Mouse (Mus musculus) ES-Bruce4 (cell line): ENCODE results near the gene Pnmt. TPM values are rescaled to one million over a fixed set of nuclear protein-coding genes. Genes with fewer than 3 reads are reported as not detected.
"Not testable (repeated sequence)": the region's sequence is repeated elsewhere in the genome, so short reads cannot be mapped to it uniquely, and the experiment has no call there.

Experiments used
- H3K27ac ChIP-seq: 2 replicates; pipeline ENCODE4 v1.5.1; 2012; ENCODE audit warnings: low read length, inconsistent platforms; ENCODE audit not compliant: insufficient read depth
- H3K27me3 ChIP-seq: 2 replicates; pipeline ENCODE4 v1.6.1; 2012; ENCODE audit warnings: mild to moderate bottlenecking, low read length, inconsistent platforms; ENCODE audit not compliant: control insufficient read depth, poor library complexity, insufficient read depth, severe bottlenecking
- H3K36me3 ChIP-seq: 2 replicates; pipeline ENCODE4 v1.6.1; 2012; ENCODE audit warnings: inconsistent platforms, mild to moderate bottlenecking, low read length, moderate library complexity; ENCODE audit not compliant: control insufficient read depth, poor library complexity, insufficient read depth, severe bottlenecking
- H3K4me1 ChIP-seq: one replicate; pipeline ENCODE4 v1.8.1; 2011; ENCODE audit warnings: low read length; ENCODE audit not compliant: control insufficient read depth, insufficient read depth
- H3K4me3 ChIP-seq: 2 replicates; pipeline ENCODE4 v1.5.1; 2011; ENCODE audit warnings: low read depth, mild to moderate bottlenecking, low read length
- H3K9ac ChIP-seq: 2 replicates; pipeline ENCODE4 v1.6.1; 2012; ENCODE audit warnings: low read depth, mild to moderate bottlenecking, inconsistent platforms; ENCODE audit not compliant: poor library complexity, severe bottlenecking
- H3K9me3 ChIP-seq: replicated peaks from 2 replicates; pipeline ENCODE4 v1.6.1; 2012; ENCODE audit warnings: mild to moderate bottlenecking, low read length, inconsistent platforms; ENCODE audit not compliant: control insufficient read depth, poor library complexity, insufficient read depth, severe bottlenecking
- CTCF ChIP-seq: IDR thresholded peaks from one replicate; pipeline ENCODE4 v1.8.1; 2011; ENCODE audit warnings: low read depth, low read length
- EP300 ChIP-seq: IDR thresholded peaks from 2 replicates; pipeline ENCODE4 v1.6.1; 2011; ENCODE audit warnings: low read depth, low read length; ENCODE audit not compliant: insufficient read depth
- POLR2A ChIP-seq: IDR thresholded peaks from one replicate; pipeline ENCODE4 v1.8.1; 2011; ENCODE audit warnings: low read length; ENCODE audit not compliant: insufficient read depth
- polyA plus RNA-seq: library from polyadenylated mRNA; stranded (reverse); fragments of >200 nt; gene quantifications from 2 replicates; pipeline ENCODE4 v1.2.4, GENCODE M21; 2011; ENCODE audit warnings: low read depth; ENCODE audit not compliant: missing spikeins, insufficient read depth, insufficient read length

Gene Pnmt
- polyA plus RNA-seq, 1 experiment, result not detected

DNA sequence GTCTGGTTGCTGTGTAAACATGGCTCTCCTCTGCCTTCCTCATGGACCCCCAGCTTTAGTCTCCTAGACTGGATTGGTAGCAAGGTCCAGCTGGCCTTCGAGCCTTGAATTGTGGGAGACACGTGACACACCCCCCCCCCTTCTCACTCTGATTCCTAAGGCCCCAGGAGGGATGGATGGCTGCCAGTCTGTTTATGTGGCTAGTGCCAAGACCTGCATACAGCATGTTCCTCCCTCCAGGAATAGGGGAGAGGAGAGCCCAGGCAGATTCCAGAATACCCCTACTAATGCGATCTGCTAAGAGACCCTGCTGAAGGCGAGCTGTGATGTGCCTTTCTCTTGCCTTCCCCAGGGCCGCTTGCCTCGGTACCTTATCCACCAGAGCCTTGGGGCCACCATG is 6.1 kb upstream of the Pnmt start:
- Histone ChIP-seq H3K9me3 (no peaks in the 10 kb centered on the region), H3K27ac (no peak overlapping the region), H3K9ac (no peak overlapping the region), H3K27me3 (no peaks in the 10 kb centered on the region), H3K4me1 (no peaks in the 10 kb centered on the region), H3K4me3 (no peak overlapping the region), H3K36me3 (no peaks in the 10 kb centered on the region; the same call in 1 of the 2 replicates)
- TF ChIP-seq EP300 (no peak), POLR2A (no peak), CTCF (no peak)

DNA sequence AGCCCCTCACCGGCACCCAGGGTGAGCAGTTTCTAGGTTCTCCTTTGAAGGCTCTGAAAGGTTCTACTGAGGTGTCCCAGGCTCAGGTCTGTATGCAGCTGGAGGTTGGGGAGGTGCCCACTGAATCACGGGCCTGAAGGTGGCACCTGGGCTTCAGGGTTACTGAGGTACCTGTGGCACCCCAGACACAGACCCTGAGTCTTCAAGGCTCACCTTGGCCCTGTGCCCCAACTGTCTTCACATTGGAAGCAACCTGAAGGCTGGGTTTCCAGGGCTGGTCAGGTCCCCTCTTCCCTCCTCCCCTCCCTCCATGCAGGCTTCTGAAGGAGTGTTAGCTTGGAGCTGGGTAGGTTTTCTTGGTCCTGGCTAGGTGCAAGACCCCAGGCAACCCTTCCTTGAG is 4.6 kb upstream of the Pnmt start:
- no peaks in the 10 kb centered on the region; the same call in 1 of the 2 replicates for H3K36me3 ChIP-seq
- H3K9ac ChIP-seq, result no peak overlapping the region
- H3K9me3 ChIP-seq, result no peaks in the 10 kb centered on the region
- TF ChIP-seq POLR2A (no peak), CTCF (no peak), EP300 (no peak)
- H3K27me3 ChIP-seq, result no peaks in the 10 kb centered on the region
- no peak overlapping the region for H3K4me3 ChIP-seq
- H3K27ac ChIP-seq, result no peak overlapping the region
- H3K4me1 ChIP-seq, result no peaks in the 10 kb centered on the region

DNA sequence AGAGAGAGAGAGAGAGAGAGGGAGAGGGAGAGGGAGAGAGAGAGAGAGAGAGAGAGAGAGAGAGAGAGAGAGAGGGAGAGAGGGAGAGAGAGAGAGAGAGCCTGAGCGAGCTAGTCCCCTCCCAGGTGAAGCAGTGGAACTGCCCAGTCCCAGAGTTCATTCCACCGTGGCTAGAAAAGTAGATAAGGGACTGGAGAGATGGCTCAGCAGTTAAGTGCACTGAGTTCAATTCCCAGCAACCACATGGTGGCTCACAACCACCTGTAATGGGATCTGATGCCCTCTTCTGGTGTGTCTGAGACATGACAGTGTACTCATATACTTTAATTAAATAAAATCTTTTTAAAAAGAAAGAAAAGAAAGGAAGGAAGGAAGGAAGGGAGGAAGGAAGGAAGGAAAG is 3.8 kb upstream of the Pnmt start:
- not testable (repeated sequence) for H3K27me3 ChIP-seq, H3K4me3 ChIP-seq, H3K4me1 ChIP-seq, H3K9me3 ChIP-seq, H3K27ac ChIP-seq, H3K36me3 ChIP-seq, H3K9ac ChIP-seq

DNA sequence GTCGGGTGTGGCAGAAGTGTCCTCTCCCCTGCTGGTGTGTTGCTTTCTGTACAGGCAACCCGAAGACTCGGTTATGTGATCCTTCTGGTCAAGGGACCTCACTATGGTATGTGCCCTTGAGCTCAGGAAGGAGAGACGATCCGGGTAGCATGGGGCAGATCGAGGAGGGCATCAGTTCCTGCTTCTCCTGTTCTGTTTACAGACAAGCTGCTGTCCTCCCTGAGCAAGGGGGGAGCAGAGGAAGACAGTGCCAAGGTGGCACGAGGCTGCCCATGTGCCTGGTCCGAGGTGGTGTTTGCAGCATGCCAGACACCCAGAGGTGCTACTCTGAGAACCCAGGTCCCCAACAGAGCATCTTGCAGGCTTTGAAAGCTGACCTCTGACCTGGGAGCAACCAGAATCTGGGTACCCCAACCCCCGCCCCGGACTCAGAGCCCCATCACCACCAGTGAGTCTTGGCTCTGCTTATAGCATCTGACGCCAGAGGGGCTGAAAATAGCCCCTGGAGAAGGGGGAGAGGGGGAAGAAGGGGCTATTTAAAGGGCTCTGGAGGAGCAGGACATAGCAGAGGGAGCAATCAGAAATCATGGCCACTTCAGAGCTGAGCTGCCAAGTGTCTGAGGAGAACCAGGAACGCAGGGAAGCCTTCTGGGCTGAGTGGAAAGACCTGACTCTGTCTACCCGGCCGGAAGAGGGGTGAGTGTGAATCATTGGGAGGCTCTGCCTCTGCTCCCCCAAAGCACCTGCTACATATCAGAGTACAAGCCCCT is 2.8 kb upstream of the Pnmt start, which contains the start of gene Tcap:
TSS of gene Tcap (plus strand) at position 551 of the 770 bp plus-strand sequence.
- H3K9ac ChIP-seq, result 0 out of 2 replicates have a peak within 1 kb of the TSS, but pooled peaks have one; percentile 5
- no peak within 1 kb of the TSS for H3K27ac ChIP-seq
- H3K36me3 ChIP-seq, result no peaks in the 10 kb centered on the region
- TF ChIP-seq EP300 (no peak), CTCF (no peak), POLR2A (no peak)
- H3K9me3 ChIP-seq, result no peaks in the 10 kb centered on the region
- H3K4me1 ChIP-seq, result no peaks in the 10 kb centered on the region
- no peaks in the 10 kb centered on the region for H3K27me3 ChIP-seq
- H3K4me3 ChIP-seq, result peak within 1 kb of the TSS; percentile 5; the same call in 1 of the 2 replicates

DNA sequence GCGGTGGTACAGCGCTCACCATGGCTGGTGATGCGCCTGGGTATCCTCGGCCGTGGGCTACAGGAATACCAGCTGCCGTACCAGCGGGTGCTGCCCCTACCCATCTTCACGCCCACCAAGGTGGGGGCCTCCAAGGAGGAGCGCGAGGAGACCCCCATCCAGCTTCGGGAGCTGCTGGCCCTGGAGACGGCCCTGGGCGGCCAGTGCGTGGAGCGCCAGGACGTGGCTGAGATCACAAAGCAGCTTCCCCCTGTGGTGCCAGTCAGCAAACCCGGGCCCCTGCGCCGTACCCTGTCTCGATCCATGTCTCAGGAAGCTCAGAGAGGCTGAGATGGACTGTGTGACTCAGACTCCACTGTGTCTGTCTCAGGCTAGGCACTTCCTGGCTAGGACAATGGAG is 2.0 kb upstream of the Pnmt start:
- Histone ChIP-seq H3K27ac (no peak overlapping the region), H3K9ac (0 out of 2 replicates have a peak overlapping the region, but pooled peaks have one; percentile 5), H3K9me3 (no peaks in the 10 kb centered on the region), H3K4me1 (no peaks in the 10 kb centered on the region), H3K27me3 (no peaks in the 10 kb centered on the region), H3K4me3 (peak overlapping the region; percentile 5; the same call in 1 of the 2 replicates), H3K36me3 (no peaks in the 10 kb centered on the region)
- TF ChIP-seq POLR2A, result no peak
- no peak for TF ChIP-seq CTCF

DNA sequence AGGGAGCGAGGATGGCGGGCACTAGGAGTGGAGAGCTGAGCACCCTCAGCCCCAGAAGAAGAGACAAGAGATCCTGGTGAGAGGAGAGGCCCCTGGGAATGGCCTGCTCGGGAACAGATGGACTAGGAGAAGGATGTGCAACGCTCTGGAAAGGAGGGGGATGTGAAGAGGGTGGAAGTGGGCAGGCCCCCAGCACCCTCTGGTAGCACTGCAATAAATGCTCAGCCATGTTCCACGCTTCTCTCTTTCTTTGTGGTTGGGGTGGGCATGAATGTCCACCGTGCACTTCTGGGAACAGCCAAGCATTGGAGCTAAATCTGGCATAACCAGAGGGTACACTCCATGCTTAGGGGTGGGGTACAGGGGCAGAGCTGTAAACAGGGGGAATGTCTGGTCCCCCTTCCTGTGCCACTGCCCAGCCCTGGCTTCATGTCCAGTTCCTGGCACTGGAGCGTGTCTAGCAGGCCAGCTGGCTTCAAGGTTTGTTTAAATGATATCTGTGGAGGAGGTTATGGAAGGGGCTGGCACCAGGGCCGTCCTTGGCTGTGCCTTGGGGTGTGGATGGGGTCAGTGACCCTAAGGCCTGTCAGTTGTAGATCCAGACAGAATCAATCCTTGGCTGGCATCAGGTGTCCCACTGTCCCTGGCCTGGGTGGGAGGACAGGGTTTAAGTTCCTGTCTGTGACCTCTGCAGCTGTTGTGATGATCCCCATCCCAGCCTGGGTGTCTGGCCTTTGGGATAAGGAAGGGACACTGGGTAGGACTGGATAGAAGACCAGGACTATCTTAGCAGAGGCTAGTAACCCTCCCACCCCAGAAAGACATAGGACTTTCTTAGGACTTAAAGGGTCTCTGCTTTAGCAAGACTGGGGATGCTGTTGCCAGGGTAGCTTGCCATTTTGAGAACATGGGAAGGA is 1.3 kb upstream of the Pnmt start:
- no peak for TF ChIP-seq POLR2A
- TF ChIP-seq CTCF, result no peak
- no peak for TF ChIP-seq EP300
- H3K9ac ChIP-seq, result 0 out of 2 replicates have a peak overlapping the region, but pooled peaks have one; percentile 5
- no peaks in the 10 kb centered on the region for H3K36me3 ChIP-seq
- H3K9me3 ChIP-seq, result no peaks in the 10 kb centered on the region
- no peak overlapping the region for H3K4me3 ChIP-seq
- H3K27me3 ChIP-seq, result no peaks in the 10 kb centered on the region
- H3K4me1 ChIP-seq, result no peaks in the 10 kb centered on the region
- no peak overlapping the region for H3K27ac ChIP-seq
